Mouse (Mus musculus) gastrocnemius, postnatal 4 days (tissue): Measurements from ENCODE around the gene Mthfsl. TPM values are rescaled to one million over a fixed set of nuclear protein-coding genes. Genes with fewer than 3 reads are reported as not detected.
A peak's percentile ranks its signal among the peaks of the same experiment; 100 is the strongest.
"Not testable (repeated sequence)": the region's sequence is repeated elsewhere in the genome, so short reads cannot be mapped to it uniquely, and the experiment has no call there.

ENCODE experiments used
- DNase-seq, 2 experiments: peaks; one replicate each; pipeline ENCODE4 v3.0.0; 2021 to 2022; ENCODE audit warnings: low spot score in 2 of 2, mixed read lengths in 2 of 2
- long read RNA-seq, 2 experiments: library from polyadenylated mRNA; stranded (forward); transcript quantifications; one replicate each; pipeline ENCODE4 v2.0.0; 2021
- total RNA-seq, 2 experiments: library from RNA; stranded (reverse); gene quantifications; 2 replicates each; pipeline ENCODE4 v1.2.3; 2021

The Mthfsl gene
- total RNA-seq, result 10 to 100 TPM; 18.3 to 18.9 TPM
- long read RNA-seq, experiment 1, partial matches to known transcripts, result 0 of 10 reads
- long read RNA-seq, experiment 1, other reads (novel, unspliced or antisense), result 5 of 10 reads
- long read RNA-seq, experiment 2, transcript Mthfsl-201 (3 exons, 801 nt), result major isoform, 5 of 17 reads
- long read RNA-seq, experiment 2, transcript Mthfsl-204 (4 exons, 725 nt), result major isoform, 5 of 17 reads
- long read RNA-seq, experiment 2, partial matches to known transcripts, result 2 of 17 reads
- long read RNA-seq, experiment 2, other reads (novel, unspliced or antisense), result 5 of 17 reads

GRCm38 (mm10) chr9:88719989-88720537 lies at the start of gene Mthfsl:
Gene Mthfsl (minus strand): TSS chr9:88720296.
- DNase-seq, result peak in 1 of 2 experiments; percentile 27

- not testable (repeated sequence) for DNase-seq
Measured at GRCm38 (mm10) chr9:88769470-88769869, 49.4 kb upstream of the Mthfsl start.

DNA sequence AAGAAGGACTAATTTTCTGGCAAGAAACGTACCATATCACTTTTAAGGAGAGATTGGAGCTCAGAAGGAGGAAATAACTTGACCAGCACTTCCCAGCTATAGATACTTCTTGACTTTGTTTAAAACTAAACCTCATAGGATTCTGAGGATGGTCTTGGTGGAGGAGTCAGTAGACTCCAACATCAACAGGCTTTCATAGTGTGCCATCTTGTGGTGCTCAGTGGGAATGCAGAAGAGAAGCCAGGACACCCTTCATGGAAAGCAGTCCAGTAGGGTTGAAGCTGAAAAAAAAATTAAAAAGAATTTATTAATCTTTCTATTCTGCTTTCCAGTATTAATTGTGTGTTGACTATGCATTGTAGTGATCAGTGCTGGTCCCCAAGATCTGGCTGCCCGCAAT lies 26.6 kb upstream of the Mthfsl start:
- DNase-seq, result not testable (repeated sequence)

GRCm38 (mm10) chr9:88746046-88746445 lies 25.9 kb upstream of the Mthfsl start:
- not testable (repeated sequence) for DNase-seq

- DNase-seq, result not testable (repeated sequence)
Measured at GRCm38 (mm10) chr9:88735289-88735688, 15.2 kb upstream of the Mthfsl start.

GRCm38 (mm10) chr9:88733182-88733581 lies 13.1 kb upstream of the Mthfsl start:
- not testable (repeated sequence) for DNase-seq

DNA sequence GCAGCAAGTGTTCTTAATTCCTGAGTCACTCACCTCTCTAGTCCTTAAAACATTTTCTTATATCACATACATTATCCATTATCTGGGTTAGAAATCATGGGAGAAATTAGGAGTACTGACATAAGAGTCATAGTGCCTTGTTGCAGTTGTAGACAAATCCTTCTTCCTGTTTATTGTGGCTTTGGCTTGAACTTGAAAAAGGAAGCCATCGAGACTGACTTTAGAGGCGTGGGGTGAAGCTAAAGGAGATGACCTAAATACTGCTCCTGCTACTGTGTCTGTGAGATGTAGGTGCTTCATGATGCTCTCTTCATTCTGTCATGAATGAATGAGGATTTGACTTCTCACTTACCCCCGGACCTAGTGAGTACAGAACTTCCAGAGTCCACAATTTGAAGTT lies 12.2 kb upstream of the Mthfsl start:
- DNase-seq, result not testable (repeated sequence)

DNA sequence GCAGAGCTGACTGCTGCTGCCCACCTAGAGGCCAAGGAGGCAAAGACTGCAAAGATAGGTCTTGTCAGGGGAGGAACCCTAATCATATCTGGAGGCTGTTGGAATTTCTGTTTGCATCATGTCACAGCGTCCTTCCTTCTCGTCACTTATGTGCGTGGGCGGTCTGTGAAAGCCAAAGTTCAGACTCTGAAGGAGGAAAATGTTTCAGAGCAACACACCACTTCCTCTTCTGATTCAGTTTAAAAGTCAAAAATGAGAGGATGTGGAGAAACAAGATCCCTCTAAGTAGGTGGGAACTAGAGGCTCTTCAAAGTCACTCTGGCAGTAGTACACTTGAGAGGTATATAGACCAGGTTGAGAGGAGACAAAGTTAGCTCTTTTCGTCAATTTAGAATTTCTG lies 11.6 kb upstream of the Mthfsl start, which contains the start of gene Bcl2a1d:
Gene Bcl2a1d (minus strand): TSS at position 187 of the 400 bp plus-strand sequence.
- DNase-seq, result not testable (repeated sequence)

- not testable (repeated sequence) for DNase-seq
Measured at GRCm38 (mm10) chr9:88728311-88728710, 8.2 kb upstream of the Mthfsl start.

DNA sequence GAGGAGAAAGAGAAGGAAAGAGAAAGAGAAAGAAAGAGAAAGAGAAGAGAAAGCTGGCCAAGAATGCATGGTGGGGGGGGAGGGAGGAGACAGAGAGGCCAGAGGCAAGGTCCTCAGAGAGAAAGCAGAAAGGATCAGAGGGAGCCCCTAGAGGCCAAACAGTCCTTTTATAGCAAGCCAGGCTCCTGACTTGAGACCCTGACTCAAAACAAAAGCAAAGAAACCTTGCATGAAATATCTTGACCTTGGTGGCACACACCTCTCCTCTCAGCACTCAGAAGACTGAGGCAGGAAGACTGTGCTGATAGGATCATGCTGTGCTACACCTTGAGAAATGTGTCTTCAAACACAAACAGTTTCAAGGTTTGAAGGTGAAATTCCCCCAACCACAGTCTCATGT lies 1.5 kb upstream of the Mthfsl start:
- not testable (repeated sequence) for DNase-seq

GRCm38 (mm10) chr9:88719073-88719921 lies 799 bp downstream of the Mthfsl start:
- not testable (repeated sequence) for DNase-seq

- not testable (repeated sequence) for DNase-seq
Measured at GRCm38 (mm10) chr9:88718593-88718992, 1.5 kb downstream of the Mthfsl start.

DNA sequence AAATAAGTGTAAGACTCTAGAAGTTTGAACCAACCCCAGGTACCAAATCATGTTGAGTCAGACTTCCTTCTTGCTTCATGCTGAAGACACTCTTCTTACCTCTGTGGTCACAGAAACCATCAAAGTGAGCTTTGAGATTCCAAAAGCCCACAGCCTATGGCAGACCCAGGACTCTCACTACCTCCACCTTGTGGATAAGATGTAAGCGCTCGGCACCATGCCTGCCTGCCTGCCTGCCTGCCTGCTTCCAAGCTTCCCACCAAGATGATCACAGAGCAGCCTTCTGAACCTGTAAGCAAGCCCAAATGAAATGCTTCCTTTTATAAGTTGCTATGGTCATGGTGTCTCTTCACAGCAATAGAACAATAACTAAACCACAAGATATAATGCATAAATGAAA lies 2.0 kb downstream of the Mthfsl start:
- DNase-seq, result not testable (repeated sequence)

DNA sequence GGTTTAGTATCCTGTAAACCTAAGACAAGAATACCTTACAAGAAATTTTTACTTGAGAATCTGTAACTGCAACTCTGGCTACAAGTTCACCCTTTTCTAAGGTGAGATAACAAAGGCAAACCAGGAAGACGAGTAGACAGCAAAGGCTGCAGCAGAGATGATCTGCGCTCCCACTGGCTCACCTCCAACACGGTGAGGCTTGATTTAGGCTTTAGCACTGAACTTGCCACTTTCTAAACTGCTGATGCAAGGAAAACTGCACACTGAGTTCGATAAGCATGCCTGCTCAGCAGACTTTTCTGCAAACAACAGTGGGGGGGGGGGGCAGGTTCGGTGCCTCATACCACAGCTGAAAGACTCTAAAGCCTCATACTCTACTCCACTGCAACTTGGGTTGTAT lies 5.6 kb downstream of the Mthfsl start:
- DNase-seq, result not testable (repeated sequence)

- not testable (repeated sequence) for DNase-seq
Measured at GRCm38 (mm10) chr9:88712164-88712749, 7.8 kb downstream of the Mthfsl start.

DNA sequence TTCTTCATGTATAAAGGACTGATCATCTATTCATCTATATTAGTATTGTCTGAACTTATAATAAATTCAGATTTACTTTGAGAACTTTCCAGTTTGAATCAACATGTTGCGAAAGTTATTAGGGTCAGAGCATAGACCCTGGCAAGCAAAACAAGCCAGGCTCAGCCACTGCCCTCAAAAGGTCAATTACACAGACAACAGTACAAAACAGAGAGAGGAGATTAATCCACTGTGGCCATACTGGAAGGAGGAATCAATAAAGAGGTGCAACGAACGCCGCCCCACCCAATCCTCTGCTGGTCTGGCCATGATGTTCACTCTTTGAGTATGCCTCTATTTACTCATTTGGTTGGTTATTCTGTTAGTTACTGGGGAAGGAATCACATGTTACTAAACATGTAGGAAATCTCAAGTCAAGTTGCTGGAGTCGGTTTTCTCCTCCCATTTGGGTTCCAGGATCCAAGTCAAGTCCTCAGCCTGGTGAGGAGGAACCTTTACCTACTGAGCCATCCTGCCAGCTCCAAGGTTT lies 9.1 kb downstream of the Mthfsl start:
- DNase-seq, result not testable (repeated sequence)

- not testable (repeated sequence) for DNase-seq
Measured at GRCm38 (mm10) chr9:88710439-88710838, 9.7 kb downstream of the Mthfsl start.

GRCm38 (mm10) chr9:88709794-88710193 lies 10.3 kb downstream of the Mthfsl start:
- DNase-seq, result not testable (repeated sequence)

- no peak for DNase-seq
Measured at GRCm38 (mm10) chr9:88709304-88709703, 10.8 kb downstream of the Mthfsl start.

DNA sequence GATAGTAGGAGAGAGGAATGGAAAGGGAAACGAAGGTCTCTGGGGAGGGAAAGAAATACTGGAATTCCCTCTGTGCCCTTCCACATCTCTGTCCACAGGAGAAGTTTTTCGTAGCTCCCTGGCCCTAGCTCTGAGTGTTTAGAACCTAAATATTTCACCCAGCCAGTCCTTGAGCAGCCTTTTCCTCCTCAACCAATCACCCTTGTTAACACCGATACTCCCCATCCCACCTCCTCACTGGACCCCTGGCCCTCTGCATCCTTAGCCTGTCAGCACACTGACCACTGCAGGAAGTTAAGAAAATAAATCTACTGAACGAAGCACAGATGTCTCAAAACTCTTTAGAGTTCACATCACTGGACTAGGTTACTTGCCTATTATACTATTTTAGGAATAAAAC lies 13.4 kb downstream of the Mthfsl start:
- DNase-seq, result no peak

GRCm38 (mm10) chr9:88705157-88705556 lies 14.9 kb downstream of the Mthfsl start:
- DNase-seq, result not testable (repeated sequence)
